In the genomic region with DNA sequence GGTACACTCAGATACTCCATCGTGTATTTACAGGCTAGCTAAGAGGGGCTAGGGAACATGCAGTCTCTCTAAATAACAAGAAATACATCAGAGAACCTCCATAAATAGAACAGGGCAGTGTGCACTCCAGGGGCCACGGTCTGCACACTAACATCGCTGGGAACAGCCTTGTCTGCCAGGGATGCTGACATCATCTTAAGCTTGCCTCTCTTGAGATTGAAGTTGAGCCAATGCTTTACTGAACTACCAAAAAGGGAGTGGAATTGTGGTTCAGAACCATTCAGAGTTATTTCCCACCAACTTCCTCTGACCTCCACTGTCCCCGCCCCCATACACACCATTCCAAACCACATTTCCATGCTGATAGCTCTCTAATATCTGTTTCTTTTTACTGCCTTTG, we compare ENCODE assay signal across 13 mouse cellular contexts.
DNase-seq lines count a peak whose midpoint lies in the region; ATAC-seq and TF ChIP-seq lines count a peak whose summit lies in the region.
"Had no signal": no experiment of that assay in that cellular context is flagged by ENCODE, and none has a peak within 500 bp of the region (broad histone marks: within the 10 kb centered on the region; RNA-seq: fewer than 3 reads in every experiment).

No protein-coding gene starts in this region.

- H3K27ac ChIP-seq in embryonic facial prominence, embryonic 14.5 days (replicated peaks; ENCODE audit: low read depth, low read length): no peak overlapping the region
- no peak overlapping the region for H3K27ac ChIP-seq in embryonic facial prominence, embryonic 10.5 days (replicated peaks)
- no peak overlapping the region for H3K27ac ChIP-seq in lung, embryonic 14.5 days (ENCODE audit: low read depth)
- no peak overlapping the region for H3K27ac ChIP-seq in hindbrain, embryonic 12.5 days
- H3K27ac ChIP-seq: forebrain, embryonic 13.5 days; neural tube, embryonic 15.5 days had no signal

- 62% methylated on average over 4 of the region's 4 CpGs for WGBS in embryonic facial prominence, embryonic 14.5 days
- 88% methylated on average over 4 of the region's 4 CpGs for WGBS in embryonic facial prominence, embryonic 10.5 days
- 62% methylated on average over 4 of the region's 4 CpGs for WGBS in lung, embryonic 14.5 days
- WGBS in lung, adult 2 months: 50% methylated on average over 4 of the region's 4 CpGs
- WGBS in hindbrain, embryonic 12.5 days: 86% methylated on average over 4 of the region's 4 CpGs

- no peak overlapping the region for H3K9ac ChIP-seq in embryonic facial prominence, embryonic 14.5 days (ENCODE audit: low read depth, low read length)
- H3K9ac ChIP-seq in lung, embryonic 14.5 days: no peak overlapping the region
- no peak overlapping the region for H3K9ac ChIP-seq in hindbrain, embryonic 12.5 days
- H3K9ac ChIP-seq: forebrain, embryonic 13.5 days; liver, postnatal 0 days; neural tube, embryonic 15.5 days had no signal

- no peak overlapping the region for H3K4me3 ChIP-seq in embryonic facial prominence, embryonic 14.5 days (ENCODE audit: low read depth, low read length)
- no peak overlapping the region for H3K4me3 ChIP-seq in embryonic facial prominence, embryonic 10.5 days
- no peak overlapping the region for H3K4me3 ChIP-seq in lung, embryonic 14.5 days (ENCODE audit: low read depth, low read length)
- no peak overlapping the region for H3K4me3 ChIP-seq in lung, adult 2 months (replicated peaks; ENCODE audit: extremely low read depth, low read depth, low read length)
- H3K4me3 ChIP-seq in hindbrain, embryonic 12.5 days: no peak overlapping the region
- H3K4me3 ChIP-seq: forebrain, embryonic 13.5 days; neural tube, embryonic 15.5 days had no signal

- no peak overlapping the region for H3K4me2 ChIP-seq in embryonic facial prominence, embryonic 14.5 days (ENCODE audit: low read depth, low read length)
- H3K4me2 ChIP-seq in lung, embryonic 14.5 days: no peak overlapping the region
- H3K4me2 ChIP-seq in hindbrain, embryonic 12.5 days (replicated peaks): no peak overlapping the region
- H3K4me2 ChIP-seq: forebrain, embryonic 13.5 days; neural tube, embryonic 15.5 days had no signal

- no peaks in the 10 kb centered on the region for H3K36me3 ChIP-seq in embryonic facial prominence, embryonic 14.5 days (ENCODE audit: control insufficient read depth, insufficient read depth, low read length)
- no peaks in the 10 kb centered on the region for H3K36me3 ChIP-seq in embryonic facial prominence, embryonic 10.5 days (replicated peaks)
- H3K36me3 ChIP-seq in lung, embryonic 14.5 days (ENCODE audit: insufficient read depth): no peaks in the 10 kb centered on the region
- no peaks in the 10 kb centered on the region for H3K36me3 ChIP-seq in hindbrain, embryonic 12.5 days
- H3K36me3 ChIP-seq: neural tube, embryonic 15.5 days had no signal

- DNase-seq in embryonic facial prominence, embryonic 14.5 days (ENCODE audit: low spot score): peak; percentile 61
- DNase-seq in embryonic facial prominence, embryonic 10.5 days (ENCODE audit: low spot score): no peak
- peak; percentile 40 for DNase-seq in lung, embryonic 14.5 days
- DNase-seq in lung, adult 2 months: no peak
- peak; percentile 60 to 71 for DNase-seq in heart, postnatal 10 days
- DNase-seq in skeletal muscle tissue, adult 2 months (ENCODE audit: low read depth, low spot score): peak; percentile 39
- no peak for DNase-seq in retina, postnatal 1 day
- DNase-seq: liver, postnatal 0 days; right cerebral cortex, postnatal 14 days had no signal

- H3K27me3 ChIP-seq in embryonic facial prominence, embryonic 14.5 days (replicated peaks; ENCODE audit: control insufficient read depth, insufficient read depth, low read length): no peaks in the 10 kb centered on the region
- no peaks in the 10 kb centered on the region for H3K27me3 ChIP-seq in embryonic facial prominence, embryonic 10.5 days (replicated peaks; ENCODE audit: low read depth, poor library complexity, severe bottlenecking)
- H3K27me3 ChIP-seq in lung, embryonic 14.5 days (ENCODE audit: insufficient read depth, low read length): no peaks in the 10 kb centered on the region
- H3K27me3 ChIP-seq in hindbrain, embryonic 12.5 days: no peaks in the 10 kb centered on the region
- H3K27me3 ChIP-seq: forebrain, embryonic 13.5 days; neural tube, embryonic 15.5 days had no signal

- ATAC-seq in embryonic facial prominence, embryonic 14.5 days (ENCODE audit: low read depth): no peak
- no peak for ATAC-seq in lung, embryonic 14.5 days (ENCODE audit: insufficient read depth)
- ATAC-seq in hindbrain, embryonic 12.5 days (ENCODE audit: low FRiP score): no peak
- ATAC-seq: forebrain, embryonic 13.5 days; liver, postnatal 0 days; midbrain, embryonic 16.5 days had no signal

- no peak for TF ChIP-seq POLR2A in lung, adult 2 months (IDR thresholded peaks at IDR 0.05; ENCODE audit: borderline replicate concordance, extremely low read depth, low read depth, low read length)

- H3K4me1 ChIP-seq in embryonic facial prominence, embryonic 14.5 days (ENCODE audit: control insufficient read depth, insufficient read depth, low read length): peaks cover 5% of the 10 kb centered on the region; the same call in 1 of the 2 replicates
- peaks cover 4% of the 10 kb centered on the region for H3K4me1 ChIP-seq in embryonic facial prominence, embryonic 10.5 days
- H3K4me1 ChIP-seq in lung, embryonic 14.5 days (ENCODE audit: insufficient read depth): no peaks in the 10 kb centered on the region; the same call in 1 of the 2 replicates
- H3K4me1 ChIP-seq in lung, adult 2 months (ENCODE audit: control insufficient read depth, insufficient read depth, low read length): no peaks in the 10 kb centered on the region
- H3K4me1 ChIP-seq in hindbrain, embryonic 12.5 days: no peaks in the 10 kb centered on the region
- H3K4me1 ChIP-seq: neural tube, embryonic 15.5 days had no signal

- intact Hi-C loops in heart, postnatal 10 days (cut with DNase I): no loop called here

- no peaks in the 10 kb centered on the region for H3K9me3 ChIP-seq in embryonic facial prominence, embryonic 14.5 days (ENCODE audit: control insufficient read depth, low read length)
- no peaks in the 10 kb centered on the region for H3K9me3 ChIP-seq in embryonic facial prominence, embryonic 10.5 days
- no peaks in the 10 kb centered on the region for H3K9me3 ChIP-seq in lung, embryonic 14.5 days (ENCODE audit: low read depth, low read length)
- H3K9me3 ChIP-seq in hindbrain, embryonic 12.5 days (replicated peaks): no peaks in the 10 kb centered on the region
- H3K9me3 ChIP-seq: forebrain, embryonic 13.5 days; neural tube, embryonic 15.5 days had no signal

- no peak for TF ChIP-seq CTCF in lung, embryonic 14.5 days (IDR thresholded peaks at IDR 0.05; ENCODE audit: low read depth)
- no peak for TF ChIP-seq CTCF in lung, adult 2 months (IDR thresholded peaks at IDR 0.05; ENCODE audit: insufficient read depth, low read length)

Comparison
In these comparisons a context has a peak if more than half of its experiments do, and no peak if none do; other contexts are left out.
1. DNase-seq: peak in embryonic facial prominence, embryonic 14.5 days (single experiment), lung, embryonic 14.5 days (single experiment), heart, postnatal 10 days (2 of 2) and skeletal muscle tissue, adult 2 months (single experiment); none in embryonic facial prominence, embryonic 10.5 days (single experiment), lung, adult 2 months (single experiment) and retina, postnatal 1 day (single experiment).